Mouse (Mus musculus): Measurements from ENCODE around the gene Ptf1a.

Gene Ptf1a

GRCm38 (mm10) chr2:19452531-19453055 lies 7.1 kb downstream of the Ptf1a start:
- DNase-seq (ENCODE audit: low spot score), result no peak

DNA sequence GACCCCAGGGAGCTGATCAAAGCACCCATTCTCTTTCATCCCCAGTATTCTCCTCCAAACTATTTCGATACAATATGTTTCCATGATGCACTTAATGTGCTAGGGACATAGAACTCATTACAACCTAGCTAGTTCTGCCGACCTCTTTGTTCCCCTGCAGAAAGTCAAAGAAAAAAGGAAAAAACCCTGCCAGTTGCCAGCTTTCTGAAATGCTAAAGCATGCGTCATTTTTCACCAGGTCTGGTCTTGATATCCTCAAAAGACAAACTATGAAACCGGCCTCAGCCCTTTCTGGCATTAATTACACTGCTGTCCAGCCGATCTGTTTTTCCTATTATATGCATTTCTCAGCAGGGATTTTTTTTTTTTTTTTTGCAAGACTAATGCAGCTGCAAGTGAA lies 9.8 kb downstream of the Ptf1a start:
- DNase-seq (ENCODE audit: low spot score), result no peak

DNA sequence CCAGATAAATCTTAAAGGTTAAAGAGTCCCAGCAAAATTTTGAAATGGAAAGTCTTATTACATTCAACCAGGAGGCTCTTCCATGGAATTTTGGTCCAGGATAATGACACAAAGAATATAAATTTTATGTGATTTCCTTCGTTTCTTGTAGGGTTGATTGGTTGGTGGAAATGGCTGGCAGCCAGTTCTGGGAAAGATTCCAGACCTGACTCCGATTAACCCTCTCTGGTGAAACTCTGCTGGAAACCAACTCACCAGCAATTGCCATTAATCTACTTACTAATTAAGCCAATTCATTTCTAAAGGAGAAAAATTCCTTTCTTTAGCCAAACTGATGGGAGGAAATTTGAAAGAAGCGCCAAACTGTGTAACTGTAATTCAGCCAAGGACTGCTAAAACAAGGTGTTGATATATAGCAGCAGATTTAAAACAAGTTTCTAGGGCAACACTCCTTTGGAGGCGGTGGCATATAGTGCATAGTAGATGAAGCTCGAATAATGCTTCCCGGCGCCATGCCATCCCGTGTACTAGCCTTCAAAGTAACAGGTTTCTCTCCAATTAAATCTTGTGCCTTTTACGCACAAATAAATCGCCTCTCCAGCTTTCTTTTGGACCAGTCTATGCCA lies 10.5 kb downstream of the Ptf1a start:
- no peak for DNase-seq (ENCODE audit: low spot score)

- DNase-seq (ENCODE audit: low spot score), result no peak
These were observed 13.3 kb downstream of the Ptf1a start for GRCm38 (mm10) chr2:19458785-19459184.

DNA sequence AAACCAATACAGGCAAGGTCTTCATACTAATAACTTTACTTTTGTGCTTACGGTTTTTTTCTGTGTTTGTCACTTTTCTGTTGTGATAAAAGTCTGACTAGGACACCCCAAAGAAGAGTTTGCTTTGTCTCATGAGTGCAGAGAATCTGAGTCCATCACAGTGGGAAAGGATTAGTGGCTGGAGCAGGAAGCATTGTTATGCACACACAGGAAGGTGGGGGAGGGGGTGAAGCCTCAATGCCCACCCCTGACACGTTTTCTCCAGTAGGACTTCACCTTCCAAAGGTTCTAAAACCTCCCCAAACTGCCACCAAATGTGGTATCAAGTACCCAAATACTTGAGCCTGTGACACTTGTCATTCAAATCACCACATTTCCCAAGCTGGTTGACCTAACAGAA lies 16.5 kb downstream of the Ptf1a start:
- DNase-seq (ENCODE audit: low spot score), result no peak

GRCm38 (mm10) chr2:19490262-19490661 lies 44.8 kb downstream of the Ptf1a start:
- no peak for DNase-seq (ENCODE audit: low spot score)

Measured in yolk sac, embryonic 10.5 days (tissue).